36 mouse cellular contexts compared by ENCODE assay signal in genomic region chr14:13895198-13895597, GRCm38 (mm10). TPM values are rescaled to one million over a fixed set of nuclear protein-coding genes. Genes with fewer than 3 reads are reported as not detected.
"Had no signal": no experiment of that assay in that cellular context is flagged by ENCODE, and none has a peak within 500 bp of the region (broad histone marks: within the 10 kb centered on the region; RNA-seq: fewer than 3 reads in every experiment).

No protein-coding gene starts in this region.

- H3K4me1 ChIP-seq: limb, embryonic 12.5 days; limb, embryonic 13.5 days; limb, embryonic 15.5 days; liver, embryonic 12.5 days; liver, embryonic 13.5 days; liver, embryonic 15.5 days; lung, embryonic 15.5 days; megakaryocyte, embryonic 14.5 days; midbrain, embryonic 10.5 days; midbrain, embryonic 12.5 days; midbrain, embryonic 13.5 days; midbrain, embryonic 15.5 days had no signal

- H3K36me3 ChIP-seq: limb, embryonic 12.5 days; limb, embryonic 13.5 days; limb, embryonic 15.5 days; liver, embryonic 12.5 days; liver, embryonic 13.5 days; liver, embryonic 15.5 days; lung, embryonic 15.5 days; midbrain, embryonic 10.5 days; midbrain, embryonic 12.5 days; midbrain, embryonic 13.5 days; midbrain, embryonic 15.5 days had no signal

- DNase-seq: left cerebral cortex, postnatal 4 days; liver; liver, embryonic 13.5 days; liver, postnatal 0 days; lung, adult 18-20 months; lung, adult 2 months; lung, embryonic 14.5 days; lung, postnatal 10 days; lung, postnatal 14 days; lung, postnatal 36 days; lung, postnatal 4 days; midbrain, embryonic 14.5 days had no signal

- H3K27ac ChIP-seq: left cerebral cortex, adult 2 months; limb, embryonic 12.5 days; limb, embryonic 13.5 days; limb, embryonic 15.5 days; liver, embryonic 12.5 days; liver, embryonic 13.5 days; liver, embryonic 14.5 days; liver, embryonic 15.5 days; lung, embryonic 15.5 days; macrophage; midbrain, embryonic 10.5 days; midbrain, embryonic 12.5 days; midbrain, embryonic 13.5 days; midbrain, embryonic 15.5 days had no signal

- ATAC-seq: liver, embryonic 12.5 days; liver, postnatal 0 days; lung, postnatal 0 days; midbrain, embryonic 13.5 days; midbrain, embryonic 15.5 days; midbrain, embryonic 16.5 days had no signal

- H3K27me3 ChIP-seq: limb, embryonic 12.5 days; limb, embryonic 13.5 days; limb, embryonic 15.5 days; liver, embryonic 12.5 days; liver, embryonic 15.5 days; lung, embryonic 15.5 days; megakaryocyte, embryonic 14.5 days; midbrain, embryonic 12.5 days; midbrain, embryonic 13.5 days; midbrain, embryonic 15.5 days had no signal

- H3K4me3 ChIP-seq: left cerebral cortex, adult 2 months; limb, embryonic 12.5 days; limb, embryonic 13.5 days; limb, embryonic 15.5 days; liver, embryonic 12.5 days; liver, embryonic 13.5 days; liver, embryonic 15.5 days; lung, embryonic 15.5 days; megakaryocyte, embryonic 14.5 days; midbrain, embryonic 10.5 days; midbrain, embryonic 12.5 days; midbrain, embryonic 13.5 days; midbrain, embryonic 15.5 days; myocyte had no signal

- H3K9me3 ChIP-seq: limb, embryonic 12.5 days; limb, embryonic 13.5 days; limb, embryonic 15.5 days; liver, embryonic 12.5 days; liver, embryonic 13.5 days; liver, embryonic 15.5 days; lung, embryonic 15.5 days; megakaryocyte, embryonic 14.5 days; midbrain, embryonic 10.5 days; midbrain, embryonic 12.5 days; midbrain, embryonic 13.5 days; midbrain, embryonic 15.5 days had no signal

RNA-seq across cellular contexts. Expression of gene Gm281, which starts 19.1 kb away (rescaled TPM):
- polyA plus RNA-seq: limb, embryonic 11.5 days; limb, embryonic 12.5 days; limb, embryonic 13.5 days; limb, embryonic 15.5 days; liver, adult 2 months; liver, embryonic 11.5 days; liver, embryonic 12.5 days; liver, embryonic 13.5 days; liver, embryonic 14.5 days; liver, embryonic 15.5 days; liver, embryonic 16.5 days; liver, postnatal 0 days; lung, embryonic 15.5 days; macrophage; midbrain, embryonic 10.5 days; midbrain, embryonic 11.5 days; midbrain, embryonic 12.5 days; midbrain, embryonic 13.5 days; midbrain, embryonic 14.5 days; midbrain, embryonic 15.5 days; midbrain, embryonic 16.5 days; midbrain, postnatal 0 days; myocyte; neural tube, embryonic 11.5 days had no signal
